Mouse (Mus musculus): Measurements from ENCODE around the gene Gabbr2. TPM values are rescaled to one million over a fixed set of nuclear protein-coding genes. Genes with fewer than 3 reads are reported as not detected.

Gene Gabbr2
- polyA plus RNA-seq, 1 experiment: not detected

DNA sequence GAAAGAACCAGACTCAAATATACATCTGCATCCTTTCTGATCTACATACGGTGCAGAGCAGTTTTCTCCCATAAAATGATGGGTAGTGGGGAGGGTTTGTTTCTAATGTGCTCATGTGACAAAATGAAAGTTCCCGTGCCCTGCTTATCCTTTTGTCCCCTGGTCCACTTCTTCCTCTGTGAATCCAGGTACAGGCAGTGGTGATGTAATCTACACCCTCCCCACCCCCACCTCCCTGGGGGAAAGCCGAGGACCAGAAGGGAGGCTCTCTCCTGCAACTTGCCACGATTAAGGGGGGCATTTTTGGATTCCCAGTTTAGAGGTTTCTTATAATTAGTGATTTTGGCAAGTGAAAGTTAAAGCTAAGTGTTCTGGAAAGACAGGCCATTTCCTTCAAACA is 110.4 kb downstream of the Gabbr2 start:
- no peaks in the 10 kb centered on the region for H3K27me3 ChIP-seq (ENCODE audit: control insufficient read depth, insufficient read depth, low read length, poor library complexity, severe bottlenecking)
- H3K9ac ChIP-seq (ENCODE audit: low read depth, poor library complexity, severe bottlenecking): no peak overlapping the region
- H3K4me3 ChIP-seq (ENCODE audit: low read depth, low read length): no peak overlapping the region
- H3K36me3 ChIP-seq (ENCODE audit: control insufficient read depth, insufficient read depth, low read length, poor library complexity, severe bottlenecking): no peaks in the 10 kb centered on the region
- TF ChIP-seq POLR2A (IDR thresholded peaks at IDR 0.05; ENCODE audit: insufficient read depth, low read length): no peak
- TF ChIP-seq CTCF (IDR thresholded peaks at IDR 0.05; ENCODE audit: low read depth, low read length): no peak
- TF ChIP-seq EP300 (IDR thresholded peaks at IDR 0.05; ENCODE audit: insufficient read depth, low read depth, low read length): no peak
- H3K27ac ChIP-seq (ENCODE audit: insufficient read depth, low read length): no peak overlapping the region
- H3K9me3 ChIP-seq (replicated peaks; ENCODE audit: control insufficient read depth, insufficient read depth, low read length, poor library complexity, severe bottlenecking): no peaks in the 10 kb centered on the region
- H3K4me1 ChIP-seq (ENCODE audit: control insufficient read depth, insufficient read depth, low read length): no peaks in the 10 kb centered on the region

DNA sequence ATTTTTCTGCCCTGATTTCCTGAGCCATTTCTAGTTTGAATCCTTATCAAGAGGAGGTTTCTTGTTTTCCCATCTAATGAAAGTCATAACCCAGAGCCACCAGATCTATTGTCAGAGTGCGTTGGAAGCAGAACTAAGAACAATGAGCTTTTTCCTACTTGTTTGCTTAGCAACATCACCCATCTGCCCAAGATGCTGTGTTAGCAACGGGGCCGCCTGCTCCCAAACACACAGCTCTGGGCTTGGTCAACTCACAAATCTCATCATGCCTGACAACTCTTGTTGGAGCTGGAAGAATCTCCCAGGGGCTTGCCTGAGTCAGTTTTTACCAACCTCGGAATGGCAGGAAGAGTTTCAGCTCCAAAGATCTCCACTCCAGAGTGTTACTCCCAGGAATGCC is 111.7 kb downstream of the Gabbr2 start:
- no peak for TF ChIP-seq CTCF (IDR thresholded peaks at IDR 0.05; ENCODE audit: low read depth, low read length)
- no peak for TF ChIP-seq POLR2A (IDR thresholded peaks at IDR 0.05; ENCODE audit: insufficient read depth, low read length)
- no peak for TF ChIP-seq EP300 (IDR thresholded peaks at IDR 0.05; ENCODE audit: insufficient read depth, low read depth, low read length)
- H3K27ac ChIP-seq (ENCODE audit: insufficient read depth, low read length): no peak overlapping the region
- no peaks in the 10 kb centered on the region for H3K36me3 ChIP-seq (ENCODE audit: control insufficient read depth, insufficient read depth, low read length, poor library complexity, severe bottlenecking)
- H3K4me3 ChIP-seq (ENCODE audit: low read depth, low read length): no peak overlapping the region
- no peaks in the 10 kb centered on the region for H3K4me1 ChIP-seq (ENCODE audit: control insufficient read depth, insufficient read depth, low read length)
- no peaks in the 10 kb centered on the region for H3K27me3 ChIP-seq (ENCODE audit: control insufficient read depth, insufficient read depth, low read length, poor library complexity, severe bottlenecking)
- no peak overlapping the region for H3K9ac ChIP-seq (ENCODE audit: low read depth, poor library complexity, severe bottlenecking)
- H3K9me3 ChIP-seq (replicated peaks; ENCODE audit: control insufficient read depth, insufficient read depth, low read length, poor library complexity, severe bottlenecking): no peaks in the 10 kb centered on the region

DNA sequence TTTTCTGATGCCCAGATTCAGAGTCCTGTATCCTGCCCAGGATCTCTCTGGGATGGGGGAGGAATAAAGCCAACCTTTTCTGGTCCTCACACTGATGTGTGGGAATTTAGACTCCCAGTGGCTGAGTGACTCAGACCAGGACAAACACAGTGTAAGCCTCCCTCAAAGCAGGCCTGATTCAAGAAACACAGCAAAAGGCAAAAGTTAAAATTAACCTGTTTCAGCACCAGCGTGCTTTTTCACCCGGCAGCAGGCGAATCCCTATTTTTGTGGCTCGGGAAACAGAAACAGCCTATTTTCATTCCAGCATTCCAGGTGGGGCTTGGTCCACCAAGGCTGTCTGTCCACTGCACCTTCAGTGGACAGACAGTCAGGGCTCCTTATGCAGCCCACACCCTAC is 118.9 kb downstream of the Gabbr2 start:
- no peak overlapping the region for H3K27ac ChIP-seq (ENCODE audit: insufficient read depth, low read length)
- no peak overlapping the region for H3K4me3 ChIP-seq (ENCODE audit: low read depth, low read length)
- no peak overlapping the region for H3K9ac ChIP-seq (ENCODE audit: low read depth, poor library complexity, severe bottlenecking)
- no peaks in the 10 kb centered on the region for H3K27me3 ChIP-seq (ENCODE audit: control insufficient read depth, insufficient read depth, low read length, poor library complexity, severe bottlenecking)
- no peaks in the 10 kb centered on the region for H3K9me3 ChIP-seq (replicated peaks; ENCODE audit: control insufficient read depth, insufficient read depth, low read length, poor library complexity, severe bottlenecking)
- H3K36me3 ChIP-seq (ENCODE audit: control insufficient read depth, insufficient read depth, low read length, poor library complexity, severe bottlenecking): no peaks in the 10 kb centered on the region
- H3K4me1 ChIP-seq (ENCODE audit: control insufficient read depth, insufficient read depth, low read length): no peaks in the 10 kb centered on the region
- no peak for TF ChIP-seq CTCF (IDR thresholded peaks at IDR 0.05; ENCODE audit: low read depth, low read length)
- no peak for TF ChIP-seq POLR2A (IDR thresholded peaks at IDR 0.05; ENCODE audit: insufficient read depth, low read length)
- TF ChIP-seq EP300 (IDR thresholded peaks at IDR 0.05; ENCODE audit: insufficient read depth, low read depth, low read length): no peak

DNA sequence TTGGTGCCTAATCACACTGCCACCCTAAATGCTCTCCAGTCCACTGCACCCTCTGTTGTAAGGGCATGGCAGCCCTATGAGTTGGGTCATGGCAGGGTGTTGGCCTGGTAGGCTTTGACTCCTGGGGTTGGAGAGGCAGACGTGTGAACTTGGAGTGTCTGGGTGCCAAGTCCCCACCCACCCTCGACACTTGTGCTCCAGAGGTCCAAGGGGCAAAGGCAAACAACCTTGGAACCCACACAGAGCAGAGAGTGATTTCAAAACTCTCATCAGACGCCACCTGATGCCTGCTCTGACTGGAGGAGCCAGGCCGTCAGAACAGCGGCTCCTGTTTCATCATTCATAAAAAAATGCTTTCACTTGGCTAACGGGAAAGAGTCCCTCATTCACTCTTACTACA is 121.5 kb downstream of the Gabbr2 start:
- no peak overlapping the region for H3K9ac ChIP-seq (ENCODE audit: low read depth, poor library complexity, severe bottlenecking)
- no peak overlapping the region for H3K27ac ChIP-seq (ENCODE audit: insufficient read depth, low read length)
- H3K27me3 ChIP-seq (ENCODE audit: control insufficient read depth, insufficient read depth, low read length, poor library complexity, severe bottlenecking): no peaks in the 10 kb centered on the region
- TF ChIP-seq POLR2A (IDR thresholded peaks at IDR 0.05; ENCODE audit: insufficient read depth, low read length) (no peak), EP300 (IDR thresholded peaks at IDR 0.05; ENCODE audit: insufficient read depth, low read depth, low read length) (no peak)
- no peaks in the 10 kb centered on the region for H3K4me1 ChIP-seq (ENCODE audit: control insufficient read depth, insufficient read depth, low read length)
- no peaks in the 10 kb centered on the region for H3K36me3 ChIP-seq (ENCODE audit: control insufficient read depth, insufficient read depth, low read length, poor library complexity, severe bottlenecking)
- no peak overlapping the region for H3K4me3 ChIP-seq (ENCODE audit: low read depth, low read length)
- H3K9me3 ChIP-seq (replicated peaks; ENCODE audit: control insufficient read depth, insufficient read depth, low read length, poor library complexity, severe bottlenecking): no peaks in the 10 kb centered on the region

DNA sequence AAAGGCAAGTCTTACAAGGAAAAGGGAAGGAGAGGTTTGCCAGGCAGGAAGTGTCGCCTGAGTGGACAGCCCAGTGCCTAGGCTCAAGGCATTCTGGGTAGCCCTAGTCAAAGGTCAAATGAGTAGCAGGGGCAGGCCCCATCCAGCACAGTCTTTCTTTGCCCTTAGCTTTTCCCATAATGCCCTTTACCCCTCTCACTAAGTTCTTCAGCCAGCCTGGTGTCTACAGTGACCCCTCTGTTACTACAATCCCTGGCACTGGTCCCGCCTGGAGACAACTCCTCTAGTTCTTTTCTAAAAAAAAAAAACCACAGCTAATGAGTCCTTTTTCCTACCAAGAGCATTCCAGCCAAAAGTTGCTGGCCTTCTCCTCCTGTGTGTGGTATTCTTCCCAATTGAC is 122.3 kb downstream of the Gabbr2 start:
- Histone ChIP-seq H3K4me3 (ENCODE audit: low read depth, low read length) (no peak overlapping the region), H3K9me3 (replicated peaks; ENCODE audit: control insufficient read depth, insufficient read depth, low read length, poor library complexity, severe bottlenecking) (no peaks in the 10 kb centered on the region), H3K4me1 (ENCODE audit: control insufficient read depth, insufficient read depth, low read length) (no peaks in the 10 kb centered on the region), H3K9ac (ENCODE audit: low read depth, poor library complexity, severe bottlenecking) (no peak overlapping the region), H3K36me3 (ENCODE audit: control insufficient read depth, insufficient read depth, low read length, poor library complexity, severe bottlenecking) (no peaks in the 10 kb centered on the region), H3K27ac (ENCODE audit: insufficient read depth, low read length) (no peak overlapping the region), H3K27me3 (ENCODE audit: control insufficient read depth, insufficient read depth, low read length, poor library complexity, severe bottlenecking) (no peaks in the 10 kb centered on the region)
- no peak for TF ChIP-seq CTCF (IDR thresholded peaks at IDR 0.05; ENCODE audit: low read depth, low read length)
- no peak for TF ChIP-seq POLR2A (IDR thresholded peaks at IDR 0.05; ENCODE audit: insufficient read depth, low read length)
- TF ChIP-seq EP300 (IDR thresholded peaks at IDR 0.05; ENCODE audit: insufficient read depth, low read depth, low read length): no peak

DNA sequence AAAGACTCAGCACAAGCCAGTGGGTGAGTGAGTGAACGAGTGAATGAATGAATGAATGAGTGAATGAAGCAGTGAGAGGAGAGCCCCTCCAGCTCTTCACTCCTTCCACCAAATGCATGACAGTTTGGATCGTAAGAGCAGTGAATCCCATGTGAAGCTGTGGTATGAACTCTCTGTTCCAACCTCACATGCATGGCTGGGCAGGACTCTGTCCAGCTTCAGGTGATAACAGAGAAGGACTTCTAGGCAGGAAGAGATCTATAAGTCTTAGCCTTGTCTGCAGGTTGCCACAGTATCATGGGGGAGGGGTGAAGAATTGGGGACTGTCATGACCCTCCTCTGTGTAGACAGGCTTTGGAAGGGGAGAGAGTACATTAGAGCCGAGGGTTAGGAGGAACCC is 122.8 kb downstream of the Gabbr2 start:
- H3K4me1 ChIP-seq (ENCODE audit: control insufficient read depth, insufficient read depth, low read length): no peaks in the 10 kb centered on the region
- no peaks in the 10 kb centered on the region for H3K36me3 ChIP-seq (ENCODE audit: control insufficient read depth, insufficient read depth, low read length, poor library complexity, severe bottlenecking)
- H3K27ac ChIP-seq (ENCODE audit: insufficient read depth, low read length): no peak overlapping the region
- H3K27me3 ChIP-seq (ENCODE audit: control insufficient read depth, insufficient read depth, low read length, poor library complexity, severe bottlenecking): no peaks in the 10 kb centered on the region
- no peaks in the 10 kb centered on the region for H3K9me3 ChIP-seq (replicated peaks; ENCODE audit: control insufficient read depth, insufficient read depth, low read length, poor library complexity, severe bottlenecking)
- no peak overlapping the region for H3K9ac ChIP-seq (ENCODE audit: low read depth, poor library complexity, severe bottlenecking)
- TF ChIP-seq CTCF (IDR thresholded peaks at IDR 0.05; ENCODE audit: low read depth, low read length) (no peak), POLR2A (IDR thresholded peaks at IDR 0.05; ENCODE audit: insufficient read depth, low read length) (no peak), EP300 (IDR thresholded peaks at IDR 0.05; ENCODE audit: insufficient read depth, low read depth, low read length) (no peak)
- H3K4me3 ChIP-seq (ENCODE audit: low read depth, low read length): no peak overlapping the region

Data from ES-Bruce4 (cell line).